Mouse (Mus musculus) R1 (cell line): ENCODE results near the gene Rpl31.

Experiments used
- DNase-seq: peaks from one replicate; pipeline ENCODE4 v3.0.0-alpha.2; 2018; ENCODE audit warnings: low read depth, low spot score

The Rpl31 gene

GRCm38 (mm10) chr1:39367601-39368266 lies at the start of gene Rpl31:
Rpl31 (plus strand) TSS chr1:39367842.
- peak; percentile 95 for DNase-seq

DNA sequence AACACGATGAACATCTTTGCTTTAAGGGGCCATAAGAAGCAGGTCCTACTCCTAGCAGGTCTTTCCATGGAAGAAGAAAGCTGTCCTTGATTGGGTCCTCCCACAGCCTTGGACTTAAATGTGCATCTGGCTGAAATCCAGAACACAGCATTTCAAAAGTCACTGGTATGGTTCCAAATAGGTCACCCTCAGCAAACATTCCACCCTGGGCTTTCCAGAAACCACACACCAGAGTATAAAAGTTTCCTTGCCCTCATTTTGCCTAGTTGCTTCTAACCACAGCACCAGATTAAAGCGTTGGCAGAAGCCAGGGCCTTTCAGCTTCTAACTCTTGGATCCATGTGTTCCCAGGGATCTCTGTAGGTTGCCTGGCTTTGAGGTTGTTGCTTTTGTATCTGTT lies 49.7 kb upstream of the Rpl31 start:
- DNase-seq: no peak

DNA sequence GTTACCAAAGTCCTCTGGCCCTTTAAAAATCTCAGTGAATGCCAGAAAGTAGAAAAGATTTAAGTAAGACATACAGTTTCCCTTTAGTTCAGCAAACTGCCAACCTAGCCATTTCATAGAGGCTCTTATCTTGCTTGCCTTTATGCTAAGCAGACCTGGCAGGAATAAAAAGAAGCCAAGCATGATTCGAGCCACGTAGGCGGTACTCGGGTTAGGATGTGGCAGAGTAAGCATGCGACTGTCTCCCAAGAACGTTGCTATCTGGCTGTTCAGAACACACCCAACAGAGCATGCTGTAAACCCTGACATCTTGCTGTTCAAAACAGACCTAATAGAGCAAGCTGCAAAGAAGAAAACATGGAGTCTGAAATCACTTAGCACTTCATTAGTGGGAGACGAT lies 48.8 kb upstream of the Rpl31 start:
- no peak for DNase-seq

DNA sequence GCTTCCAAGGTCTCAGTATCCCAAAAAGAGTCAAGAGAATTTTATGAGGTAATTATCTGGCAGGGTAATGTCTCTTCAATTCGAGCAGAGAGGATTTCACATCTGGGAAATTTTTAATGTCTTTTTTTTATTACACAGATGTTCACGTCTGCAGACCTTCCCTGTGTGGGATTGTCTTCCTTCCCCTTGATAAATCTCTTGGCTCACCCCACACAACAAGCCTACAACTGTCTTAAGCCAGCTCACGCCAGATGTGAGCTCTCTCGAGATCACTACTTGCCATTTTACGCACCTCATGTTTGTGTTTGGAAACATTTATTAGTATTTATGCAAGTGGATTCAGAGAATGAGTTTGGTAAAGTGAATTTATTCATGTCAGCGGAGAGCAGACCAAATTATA lies 45.7 kb upstream of the Rpl31 start:
- DNase-seq: no peak

DNA sequence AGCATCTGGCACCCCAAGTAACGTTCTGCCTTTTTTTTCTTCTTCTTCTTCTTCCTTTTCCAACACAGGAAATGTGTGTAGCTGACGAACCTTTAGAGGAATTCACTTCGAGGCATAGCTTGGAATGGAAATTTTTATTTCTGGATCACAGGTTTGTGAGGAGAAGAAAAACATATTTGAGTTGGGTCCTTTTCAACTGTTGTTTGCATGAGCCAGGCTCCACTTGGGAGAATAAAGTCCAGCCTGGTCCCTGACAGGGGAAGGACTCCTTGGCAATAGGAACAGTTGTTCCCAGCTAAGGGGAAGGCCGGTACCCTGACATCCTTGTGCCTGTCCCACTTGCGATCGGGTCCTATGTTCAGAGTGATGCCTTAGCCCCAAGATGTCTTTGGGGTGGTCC lies 42.4 kb upstream of the Rpl31 start:
- DNase-seq: no peak

GRCm38 (mm10) chr1:39327546-39327945 lies 40.1 kb upstream of the Rpl31 start:
- DNase-seq: no peak

DNA sequence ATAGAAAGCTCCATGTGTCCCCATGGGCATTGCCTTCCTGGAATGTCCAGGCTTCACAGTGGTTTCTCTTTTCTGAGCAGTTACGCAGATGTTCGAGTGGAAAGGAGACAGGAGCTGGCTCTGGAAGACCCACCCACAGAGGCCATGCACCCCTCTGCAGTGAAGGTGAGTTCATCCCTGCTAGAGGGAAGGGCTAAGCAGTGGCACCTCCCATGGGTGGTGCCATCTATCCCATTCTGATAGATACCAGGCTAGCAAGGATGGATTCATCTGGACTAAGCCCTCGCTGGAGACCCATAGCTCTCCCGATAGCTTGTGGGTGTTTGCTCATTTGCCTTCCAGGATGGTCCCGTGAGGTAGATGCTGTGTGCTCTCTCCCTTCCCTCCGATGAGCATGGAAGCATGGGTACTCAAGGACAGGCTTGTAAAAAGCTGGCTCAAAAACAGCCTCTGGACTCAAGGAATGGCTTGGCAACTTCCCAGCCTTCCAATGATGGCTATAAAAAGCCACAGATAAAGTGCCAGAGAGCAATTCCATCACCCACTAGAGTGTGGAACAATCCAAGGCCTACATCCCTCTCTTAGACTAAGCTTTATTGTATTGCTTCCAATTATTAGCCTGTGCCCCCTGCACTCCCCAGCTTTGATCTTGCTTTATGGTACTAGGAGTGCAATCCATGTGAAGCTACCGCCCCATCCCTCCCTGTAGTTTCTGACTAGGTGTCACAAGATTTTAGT lies 36.6 kb upstream of the Rpl31 start:
- no peak for DNase-seq

DNA sequence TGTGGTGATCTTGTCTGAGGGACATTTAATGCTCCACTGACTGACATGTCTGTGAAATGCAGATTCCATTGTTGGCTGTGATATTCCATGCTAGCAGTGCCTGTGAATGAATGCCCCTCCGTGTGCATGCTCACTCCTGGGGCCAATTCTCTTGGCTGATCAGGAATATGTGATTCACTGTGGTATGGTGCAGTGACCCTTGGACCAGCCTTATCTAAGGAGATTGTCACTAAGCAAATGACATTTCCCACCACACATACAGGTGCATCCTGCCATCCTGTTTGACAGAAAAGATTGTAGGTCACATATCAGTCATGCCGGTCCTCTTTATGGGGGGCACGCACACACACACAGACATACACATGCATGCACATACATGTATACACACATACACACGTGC lies 35.2 kb upstream of the Rpl31 start:
- no peak for DNase-seq

- DNase-seq: peak; percentile 56
These were observed 32.0 kb upstream of the Rpl31 start for GRCm38 (mm10) chr1:39335561-39336196.

- DNase-seq: no peak
These were observed 30.9 kb upstream of the Rpl31 start for GRCm38 (mm10) chr1:39336788-39337187.

DNA sequence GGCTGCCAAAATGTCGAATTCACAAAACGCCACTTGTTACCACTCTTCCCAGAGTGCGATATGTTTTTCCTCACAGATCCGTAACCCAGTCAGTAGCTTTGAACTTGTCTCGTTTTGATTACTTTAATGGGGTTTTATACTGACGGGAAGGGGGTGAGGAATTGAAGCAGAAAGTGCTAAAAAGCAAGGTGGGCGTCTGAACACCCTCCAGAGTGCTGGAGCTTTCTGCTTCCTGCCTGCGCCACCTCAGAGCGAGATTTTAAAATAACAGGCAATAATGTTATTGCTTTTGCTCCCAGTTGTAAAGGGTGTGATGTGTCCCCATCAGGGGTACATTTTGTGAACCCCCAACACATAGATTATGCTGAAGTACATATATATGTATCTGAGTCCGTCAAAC lies 28.8 kb upstream of the Rpl31 start:
- no peak for DNase-seq

DNA sequence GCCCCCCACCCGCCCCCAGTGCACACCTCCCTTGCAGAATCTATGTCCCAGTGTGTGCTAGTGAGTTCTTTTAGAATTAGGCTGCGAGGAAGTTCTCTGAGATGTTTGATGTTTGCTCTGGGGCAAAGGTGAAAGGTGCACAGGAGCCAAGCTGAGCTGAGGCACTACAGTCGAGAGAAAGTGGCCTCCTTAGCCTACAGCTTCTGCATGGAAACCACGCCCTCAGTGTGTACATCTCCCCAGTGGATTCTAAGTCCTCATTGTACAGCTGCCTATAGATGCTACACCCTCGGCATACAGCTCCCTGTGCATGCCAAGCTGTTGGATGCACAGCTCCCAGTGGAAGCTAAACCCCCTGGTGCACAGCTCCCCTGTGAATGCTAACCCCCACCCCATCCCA lies 28.2 kb upstream of the Rpl31 start:
- no peak for DNase-seq

GRCm38 (mm10) chr1:39340156-39340555 lies 27.5 kb upstream of the Rpl31 start:
- DNase-seq: no peak

- peak; percentile 69 for DNase-seq
These were observed 27.0 kb upstream of the Rpl31 start for GRCm38 (mm10) chr1:39340647-39341046.

- DNase-seq: no peak
These were observed 25.8 kb upstream of the Rpl31 start for GRCm38 (mm10) chr1:39341807-39342206.

GRCm38 (mm10) chr1:39343242-39343641 lies 24.4 kb upstream of the Rpl31 start:
- DNase-seq: no peak

- DNase-seq: peak; percentile 60
These were observed 22.6 kb upstream of the Rpl31 start for GRCm38 (mm10) chr1:39344981-39345600.

DNA sequence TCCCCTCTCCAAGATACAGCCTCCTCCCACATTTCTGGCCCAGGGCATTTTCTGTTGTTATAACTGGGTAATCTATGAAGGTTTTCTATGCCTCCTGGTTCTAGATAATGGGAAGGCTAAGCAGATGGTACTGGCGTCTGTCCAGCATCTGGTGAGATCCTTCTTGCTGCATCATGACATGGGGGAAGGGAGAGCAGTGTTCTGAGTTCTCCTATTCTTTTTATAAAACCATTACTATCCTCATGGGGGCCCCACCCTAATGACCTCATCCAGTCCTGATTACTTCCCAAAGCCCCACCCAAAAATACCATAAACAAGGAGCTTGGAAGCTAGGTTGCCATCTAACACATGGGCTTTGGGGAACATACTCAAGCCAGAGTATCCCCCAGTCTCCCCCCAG lies 18.6 kb upstream of the Rpl31 start:
- DNase-seq: peak; percentile 58

- DNase-seq: peak; percentile 38
These were observed 18.2 kb upstream of the Rpl31 start for GRCm38 (mm10) chr1:39349427-39349826.

- DNase-seq: no peak
These were observed 5.7 kb upstream of the Rpl31 start for GRCm38 (mm10) chr1:39361754-39362514.

GRCm38 (mm10) chr1:39362515-39362893 lies 5.1 kb upstream of the Rpl31 start:
- no peak for DNase-seq

DNA sequence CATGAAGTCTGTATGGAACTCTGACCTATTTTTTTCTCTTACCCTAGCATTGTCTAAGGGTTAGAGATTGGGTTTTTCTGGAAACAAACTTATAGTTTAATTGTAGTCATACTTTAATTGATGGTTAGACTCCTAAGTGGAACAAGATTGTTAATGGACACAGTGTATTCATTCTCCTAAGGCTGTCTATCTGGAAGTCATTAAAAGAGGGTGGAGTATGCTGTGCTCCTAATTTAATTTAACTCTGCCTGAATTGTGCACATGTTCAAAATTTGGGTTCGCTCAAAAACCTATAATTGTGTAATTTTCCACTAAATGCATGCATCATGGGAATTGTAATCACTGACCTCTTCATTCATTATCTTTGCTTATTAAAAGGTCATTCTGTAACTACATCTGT lies 2.1 kb upstream of the Rpl31 start:
- no peak for DNase-seq
